Mouse (Mus musculus): Measurements from ENCODE around the gene Ifi35.
A peak's percentile ranks its signal among the peaks of the same experiment; 100 is the strongest.
"Not testable (repeated sequence)": the region's sequence is repeated elsewhere in the genome, so short reads cannot be mapped to it uniquely, and the experiment has no call there.

The Ifi35 gene

GRCm38 (mm10) chr11:101448899-101449298 lies 692 bp downstream of the Ifi35 start:
- DNase-seq = no peak

- not testable (repeated sequence) for DNase-seq
Measured at GRCm38 (mm10) chr11:101449596-101449995, 1.4 kb downstream of the Ifi35 start.

- no peak for DNase-seq
Measured at GRCm38 (mm10) chr11:101450394-101450793, 2.2 kb downstream of the Ifi35 start.

GRCm38 (mm10) chr11:101451536-101451935 lies 3.3 kb downstream of the Ifi35 start:
- no peak for DNase-seq

- no peak for DNase-seq
Measured at GRCm38 (mm10) chr11:101452093-101452774, 4.0 kb downstream of the Ifi35 start.

- no peak for DNase-seq
Measured at GRCm38 (mm10) chr11:101454702-101455101, 6.5 kb downstream of the Ifi35 start.

- no peak for DNase-seq
Measured at GRCm38 (mm10) chr11:101455627-101456026, 7.4 kb downstream of the Ifi35 start.

GRCm38 (mm10) chr11:101457631-101458030 lies 9.4 kb downstream of the Ifi35 start:
- DNase-seq = no peak

GRCm38 (mm10) chr11:101458217-101458616 lies 10.0 kb downstream of the Ifi35 start:
- DNase-seq = no peak

GRCm38 (mm10) chr11:101459716-101460115 lies 11.5 kb downstream of the Ifi35 start:
- no peak for DNase-seq

- no peak for DNase-seq
Measured at GRCm38 (mm10) chr11:101460321-101460720, 12.1 kb downstream of the Ifi35 start.

- DNase-seq = no peak
Measured at GRCm38 (mm10) chr11:101462141-101462540, 13.9 kb downstream of the Ifi35 start.

- DNase-seq = no peak
Measured at GRCm38 (mm10) chr11:101462583-101463440, 14.6 kb downstream of the Ifi35 start.

- no peak for DNase-seq
Measured at GRCm38 (mm10) chr11:101464211-101465100, 16.2 kb downstream of the Ifi35 start, which contains the start of gene Rnd2. Rnd2 (plus strand) TSS chr11:101464999.

- no peak for DNase-seq
Measured at GRCm38 (mm10) chr11:101465101-101465868, 17.1 kb downstream of the Ifi35 start.

- peak; percentile 66 for DNase-seq
Measured at GRCm38 (mm10) chr11:101465869-101466551, 17.8 kb downstream of the Ifi35 start, which contains the start of gene Vat1. Vat1 (minus strand) TSS chr11:101466230.

GRCm38 (mm10) chr11:101466552-101466950 lies 18.3 kb downstream of the Ifi35 start:
- not testable (repeated sequence) for DNase-seq

- peak; percentile 62 for DNase-seq
Measured at GRCm38 (mm10) chr11:101467477-101468262, 19.5 kb downstream of the Ifi35 start.

- DNase-seq = no peak
Measured at GRCm38 (mm10) chr11:101468263-101468688, 20.1 kb downstream of the Ifi35 start.

- DNase-seq = no peak
Measured at GRCm38 (mm10) chr11:101468731-101469130, 20.5 kb downstream of the Ifi35 start.

- no peak for DNase-seq
Measured at GRCm38 (mm10) chr11:101469155-101469554, 20.9 kb downstream of the Ifi35 start.
